Mouse (Mus musculus) G1E (cell line): ENCODE results near the gene Hs6st3.

Source experiments
- CTCF ChIP-seq: IDR thresholded peaks from 2 replicates; pipeline ENCODE4 v1.5.1; 2012; ENCODE audit warnings: low read depth, low read length, inconsistent platforms, mixed read lengths
- GATA2 ChIP-seq: IDR thresholded peaks from 2 replicates; pipeline ENCODE4 v1.6.1; 2012; ENCODE audit warnings: low read depth, low read length, inconsistent platforms, borderline replicate concordance
- POLR2AphosphoS5 ChIP-seq: IDR thresholded peaks from 2 replicates; pipeline ENCODE4 v1.6.1; 2012; ENCODE audit warnings: low read depth, low read length, inconsistent platforms; ENCODE audit not compliant: insufficient replicate concordance

DNA sequence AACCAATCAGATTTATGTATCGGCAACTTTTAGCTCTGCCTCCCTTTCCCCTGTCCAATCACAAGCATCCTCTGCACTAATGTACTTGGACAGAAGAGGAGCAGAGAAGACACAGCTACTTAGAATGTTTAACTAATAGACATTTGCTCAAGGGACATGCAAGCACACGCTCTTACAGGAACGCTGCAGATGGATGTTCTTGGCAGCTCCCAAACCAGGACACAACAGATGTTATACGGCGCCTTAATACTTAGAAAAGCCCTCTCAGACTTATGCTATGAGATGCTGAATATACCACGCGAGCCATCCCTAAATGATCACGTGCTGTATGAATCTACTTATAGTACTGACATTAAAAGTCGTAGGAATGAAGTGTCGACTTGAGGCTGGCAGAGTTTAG is 263.5 kb downstream of the Hs6st3 start:
- TF ChIP-seq CTCF (no peak), GATA2 (no peak), POLR2AphosphoS5 (no peak)
